Mouse (Mus musculus): ENCODE measurements around the gene Glyr1. TPM values are rescaled to one million over a fixed set of nuclear protein-coding genes. Genes with fewer than 3 reads are reported as not detected.

Gene Glyr1
- polyA plus RNA-seq, 1 experiment from 2014 or later: 91.3 TPM

DNA sequence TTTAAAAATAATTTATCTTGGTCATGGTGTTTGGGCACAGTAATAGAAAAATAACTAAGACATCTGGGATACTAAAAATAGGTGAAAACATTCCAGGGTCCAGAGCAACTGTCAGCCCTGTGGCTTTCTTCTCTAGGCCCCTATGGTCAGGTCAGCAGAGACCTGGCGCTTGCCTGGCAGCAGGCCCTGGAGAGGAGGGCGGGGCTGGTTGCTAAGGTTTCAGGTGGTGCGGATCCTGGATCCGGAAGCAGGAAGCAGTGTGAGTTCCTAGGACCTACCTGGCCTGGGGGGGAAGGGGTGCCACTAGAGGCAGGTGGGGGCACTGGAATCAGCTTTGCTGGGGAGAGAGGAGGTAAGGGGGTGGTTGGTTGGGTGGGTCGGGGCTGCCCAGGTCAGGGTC lies 42.6 kb downstream of the Glyr1 start, which contains the start of gene Smim22:
Gene Smim22 (plus strand): TSS at position 222 of the 400 bp plus-strand sequence.
- ATAC-seq (ENCODE audit: low read depth) (peak; percentile 67; the same call in 1 of the 2 replicates), DNase-seq (ENCODE audit: low spot score) (peak; percentile 34)
- Histone ChIP-seq H3K4me1 (ENCODE audit: control insufficient read depth, insufficient read depth, low read length) (no peaks in the 10 kb centered on the region), H3K9ac (ENCODE audit: low read depth, low read length) (no peak within 1 kb of the TSS; the same call in 1 of the 2 replicates), H3K4me3 (ENCODE audit: low read depth, low read length) (no peak within 1 kb of the TSS), H3K4me2 (ENCODE audit: low read depth, low read length) (0 out of 2 replicates have a peak within 1 kb of the TSS, but pooled peaks have one; percentile 15), H3K9me3 (ENCODE audit: control insufficient read depth, low read length) (no peaks in the 10 kb centered on the region), H3K36me3 (ENCODE audit: control insufficient read depth, insufficient read depth, low read length) (0 out of 2 replicates have a peak, but pooled peaks cover 4% of the 10 kb centered on the region), H3K27ac (replicated peaks; ENCODE audit: low read depth, low read length) (no peak within 1 kb of the TSS), H3K27me3 (replicated peaks; ENCODE audit: control insufficient read depth, insufficient read depth, low read length) (no peaks in the 10 kb centered on the region)
- WGBS: 44% methylated on average over 5 of the region's 5 CpGs

DNA sequence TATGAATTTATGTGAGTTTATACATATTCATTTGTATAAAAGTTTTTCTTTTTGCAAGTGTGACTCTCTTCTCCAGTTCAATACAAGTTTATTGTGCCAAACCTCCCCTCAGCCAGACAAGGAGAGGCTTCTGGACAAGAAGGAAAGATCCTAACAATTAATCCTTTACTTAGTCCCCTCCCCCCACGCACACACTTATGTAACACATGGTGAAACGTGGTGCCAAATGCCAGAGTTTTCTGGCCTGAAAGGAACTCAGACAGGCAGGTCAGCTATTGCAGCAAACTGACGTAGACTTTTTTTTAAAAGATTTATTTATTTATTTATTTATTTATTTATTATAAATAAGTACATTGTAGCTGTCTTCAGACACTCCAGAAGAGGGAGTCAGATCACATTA lies 49.1 kb downstream of the Glyr1 start:
- Histone ChIP-seq H3K4me3 (ENCODE audit: low read depth, low read length) (no peak overlapping the region), H3K9ac (ENCODE audit: low read depth, low read length) (no peak overlapping the region), H3K4me2 (ENCODE audit: low read depth, low read length) (no peak overlapping the region), H3K9me3 (ENCODE audit: control insufficient read depth, low read length) (no peaks in the 10 kb centered on the region), H3K27ac (replicated peaks; ENCODE audit: low read depth, low read length) (no peak overlapping the region), H3K4me1 (ENCODE audit: control insufficient read depth, insufficient read depth, low read length) (no peaks in the 10 kb centered on the region), H3K27me3 (replicated peaks; ENCODE audit: control insufficient read depth, insufficient read depth, low read length) (no peaks in the 10 kb centered on the region), H3K36me3 (ENCODE audit: control insufficient read depth, insufficient read depth, low read length) (no peaks in the 10 kb centered on the region)
- whole genome bisulfite sequencing: 60% methylated on average over 3 of the region's 3 CpGs
- ATAC-seq (ENCODE audit: low read depth) (no peak), DNase-seq (ENCODE audit: low spot score) (no peak)

DNA sequence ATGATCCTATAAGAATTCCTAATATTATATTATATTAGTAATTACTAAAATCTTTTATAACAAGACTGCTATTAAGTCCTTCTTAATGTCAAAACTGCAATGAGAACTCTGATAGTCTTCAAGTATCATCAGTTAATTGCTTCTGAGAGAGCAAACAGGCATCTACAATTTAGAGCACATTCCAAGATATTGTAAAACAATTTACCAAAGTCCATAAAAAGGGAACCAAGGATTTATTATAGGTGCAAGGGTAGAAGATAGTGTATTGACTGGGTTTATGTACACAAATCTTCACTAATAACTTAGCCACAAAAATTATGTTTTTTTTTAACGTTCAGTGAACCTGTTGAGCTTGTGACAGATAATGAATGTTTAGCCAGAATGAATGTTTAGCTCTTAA lies 50.7 kb downstream of the Glyr1 start:
- Histone ChIP-seq H3K4me2 (ENCODE audit: low read depth, low read length) (no peak overlapping the region), H3K27me3 (replicated peaks; ENCODE audit: control insufficient read depth, insufficient read depth, low read length) (no peaks in the 10 kb centered on the region), H3K9me3 (ENCODE audit: control insufficient read depth, low read length) (no peaks in the 10 kb centered on the region), H3K4me3 (ENCODE audit: low read depth, low read length) (no peak overlapping the region), H3K36me3 (ENCODE audit: control insufficient read depth, insufficient read depth, low read length) (no peaks in the 10 kb centered on the region), H3K9ac (ENCODE audit: low read depth, low read length) (no peak overlapping the region), H3K27ac (replicated peaks; ENCODE audit: low read depth, low read length) (no peak overlapping the region), H3K4me1 (ENCODE audit: control insufficient read depth, insufficient read depth, low read length) (no peaks in the 10 kb centered on the region)
- DNase-seq (ENCODE audit: low spot score) (no peak), ATAC-seq (ENCODE audit: low read depth) (no peak)
- WGBS: 82% methylated on average over 1 of the region's 1 CpGs

- Histone ChIP-seq H3K9me3 (ENCODE audit: control insufficient read depth, low read length) (no peaks in the 10 kb centered on the region), H3K4me1 (ENCODE audit: control insufficient read depth, insufficient read depth, low read length) (no peaks in the 10 kb centered on the region), H3K27ac (replicated peaks; ENCODE audit: low read depth, low read length) (no peak within 1 kb of the TSS), H3K9ac (ENCODE audit: low read depth, low read length) (no peak within 1 kb of the TSS), H3K27me3 (replicated peaks; ENCODE audit: control insufficient read depth, insufficient read depth, low read length) (no peaks in the 10 kb centered on the region), H3K36me3 (ENCODE audit: control insufficient read depth, insufficient read depth, low read length) (no peaks in the 10 kb centered on the region), H3K4me3 (ENCODE audit: low read depth, low read length) (no peak within 1 kb of the TSS), H3K4me2 (ENCODE audit: low read depth, low read length) (no peak within 1 kb of the TSS)
- ATAC-seq (ENCODE audit: low read depth) (no peak), DNase-seq (ENCODE audit: low spot score) (peak; percentile 13)
- WGBS: 28% methylated on average over 3 of the region's 3 CpGs
Measured at GRCm38 (mm10) chr16:4997553-4997952, 52.1 kb downstream of the Glyr1 start, which contains the start of gene Sept12. Gene Sept12 (minus strand): TSS chr16:4997852.

DNA sequence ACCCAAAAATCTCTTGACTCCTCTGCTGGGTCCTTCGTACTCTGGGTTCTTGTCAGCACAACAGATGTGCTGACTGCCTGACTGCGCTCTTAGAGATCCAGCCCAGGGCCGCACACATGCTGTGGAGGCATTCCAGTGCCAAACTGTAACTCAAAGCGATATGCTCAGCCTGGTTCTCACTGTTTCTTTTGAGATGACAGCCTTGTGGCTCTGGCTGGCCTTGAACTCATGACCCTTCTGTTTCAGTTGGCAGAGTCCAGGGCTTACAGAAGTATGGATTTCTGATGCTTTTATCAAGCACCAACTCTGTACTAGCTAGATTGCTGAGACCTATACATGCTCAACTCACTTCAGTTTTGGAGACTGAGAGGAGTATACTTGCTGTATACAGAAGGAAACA lies 56.4 kb downstream of the Glyr1 start:
- 72% methylated on average over 4 of the region's 4 CpGs for WGBS
- Histone ChIP-seq H3K36me3 (ENCODE audit: control insufficient read depth, insufficient read depth, low read length) (no peaks in the 10 kb centered on the region), H3K4me2 (ENCODE audit: low read depth, low read length) (no peak overlapping the region), H3K4me1 (ENCODE audit: control insufficient read depth, insufficient read depth, low read length) (no peaks in the 10 kb centered on the region), H3K9me3 (ENCODE audit: control insufficient read depth, low read length) (no peaks in the 10 kb centered on the region), H3K27me3 (replicated peaks; ENCODE audit: control insufficient read depth, insufficient read depth, low read length) (no peaks in the 10 kb centered on the region), H3K27ac (replicated peaks; ENCODE audit: low read depth, low read length) (no peak overlapping the region), H3K4me3 (ENCODE audit: low read depth, low read length) (no peak overlapping the region), H3K9ac (ENCODE audit: low read depth, low read length) (no peak overlapping the region)
- ATAC-seq (ENCODE audit: low read depth) (no peak), DNase-seq (ENCODE audit: low spot score) (no peak)

DNA sequence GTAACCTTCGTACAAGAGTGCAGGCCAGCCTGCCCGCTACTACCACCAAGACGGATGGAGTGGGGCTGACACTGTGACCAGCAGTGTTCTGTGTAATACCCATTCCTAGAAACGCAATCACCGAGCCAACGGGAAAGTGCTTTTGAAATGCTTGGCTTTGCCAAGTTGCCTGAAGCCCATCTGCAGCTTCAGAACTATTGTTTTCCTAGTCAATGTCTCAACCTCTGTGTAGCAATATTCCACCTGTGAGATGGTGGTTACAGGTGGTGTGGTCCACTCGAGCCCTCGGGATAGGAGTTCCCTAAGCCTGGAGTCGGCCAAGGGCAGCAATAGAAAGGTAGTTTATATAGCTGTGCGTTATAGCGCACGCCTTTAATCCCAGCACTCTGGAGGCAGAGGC lies 64.9 kb downstream of the Glyr1 start:
- ATAC-seq (ENCODE audit: low read depth) (no peak), DNase-seq (ENCODE audit: low spot score) (no peak)
- Histone ChIP-seq H3K27ac (replicated peaks; ENCODE audit: low read depth, low read length) (no peak overlapping the region), H3K9ac (ENCODE audit: low read depth, low read length) (no peak overlapping the region), H3K27me3 (replicated peaks; ENCODE audit: control insufficient read depth, insufficient read depth, low read length) (no peaks in the 10 kb centered on the region), H3K4me3 (ENCODE audit: low read depth, low read length) (no peak overlapping the region), H3K4me2 (ENCODE audit: low read depth, low read length) (no peak overlapping the region), H3K9me3 (ENCODE audit: control insufficient read depth, low read length) (no peaks in the 10 kb centered on the region), H3K36me3 (ENCODE audit: control insufficient read depth, insufficient read depth, low read length) (no peaks in the 10 kb centered on the region), H3K4me1 (ENCODE audit: control insufficient read depth, insufficient read depth, low read length) (no peaks in the 10 kb centered on the region)
- 91% methylated on average over 12 of the region's 12 CpGs for WGBS

DNA sequence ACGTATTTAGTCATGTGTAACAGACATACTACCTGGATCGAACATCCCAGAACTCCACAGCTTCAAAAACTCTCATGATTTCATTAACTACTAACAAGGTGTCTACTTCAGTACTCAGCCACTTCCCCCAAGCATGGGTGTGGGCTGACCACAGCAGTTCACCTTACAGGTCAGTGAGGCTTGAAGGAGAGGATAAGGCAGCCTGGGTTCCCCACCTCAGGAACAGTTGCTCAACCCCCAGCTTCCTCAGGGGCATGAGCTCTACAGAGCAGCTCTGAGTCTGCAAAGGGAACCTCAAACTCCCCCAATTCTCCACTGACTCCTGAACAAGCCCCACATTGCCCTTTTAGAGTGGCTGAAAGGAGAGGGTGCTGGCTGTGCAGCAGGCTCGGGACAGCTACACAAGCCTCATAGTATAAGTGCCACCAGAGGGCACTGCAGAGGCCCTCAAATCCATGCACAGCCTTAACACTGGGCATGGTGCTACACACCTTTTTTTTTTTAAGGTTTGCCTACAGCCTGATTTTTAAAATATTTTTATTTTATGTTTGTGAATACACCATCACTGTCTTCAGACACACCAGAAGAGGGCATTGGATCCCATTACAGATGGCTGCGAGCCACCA lies 69.8 kb downstream of the Glyr1 start:
- peak; percentile 38 for DNase-seq (ENCODE audit: low spot score)
- 74% methylated on average over 4 of the region's 4 CpGs for WGBS
- H3K4me2 ChIP-seq (ENCODE audit: low read depth, low read length): no peak overlapping the region

GRCm38 (mm10) chr16:4978275-4979051 lies 71.2 kb downstream of the Glyr1 start:
- no peak overlapping the region for H3K27ac ChIP-seq (replicated peaks; ENCODE audit: low read depth, low read length)
- no peaks in the 10 kb centered on the region for H3K36me3 ChIP-seq (ENCODE audit: control insufficient read depth, insufficient read depth, low read length)
- H3K9me3 ChIP-seq (ENCODE audit: control insufficient read depth, low read length): no peaks in the 10 kb centered on the region
- H3K9ac ChIP-seq (ENCODE audit: low read depth, low read length): no peak overlapping the region
- H3K27me3 ChIP-seq (replicated peaks; ENCODE audit: control insufficient read depth, insufficient read depth, low read length): no peaks in the 10 kb centered on the region
- H3K4me3 ChIP-seq (ENCODE audit: low read depth, low read length): no peak overlapping the region
- ATAC-seq (ENCODE audit: low read depth) (no peak), DNase-seq (ENCODE audit: low spot score) (no peak)
- no peak overlapping the region for H3K4me2 ChIP-seq (ENCODE audit: low read depth, low read length)
- no peaks in the 10 kb centered on the region for H3K4me1 ChIP-seq (ENCODE audit: control insufficient read depth, insufficient read depth, low read length)
- WGBS: 48% methylated on average over 5 of the region's 5 CpGs

More for the DNA sequence above, 69.8 kb downstream of the Glyr1 start:
- Histone ChIP-seq H3K4me3 (ENCODE audit: low read depth, low read length) (no peak overlapping the region), H3K36me3 (ENCODE audit: control insufficient read depth, insufficient read depth, low read length) (no peaks in the 10 kb centered on the region), H3K27ac (replicated peaks; ENCODE audit: low read depth, low read length) (no peak overlapping the region), H3K9ac (ENCODE audit: low read depth, low read length) (no peak overlapping the region), H3K9me3 (ENCODE audit: control insufficient read depth, low read length) (no peaks in the 10 kb centered on the region), H3K4me1 (ENCODE audit: control insufficient read depth, insufficient read depth, low read length) (no peaks in the 10 kb centered on the region), H3K27me3 (replicated peaks; ENCODE audit: control insufficient read depth, insufficient read depth, low read length) (no peaks in the 10 kb centered on the region)
- ATAC-seq (ENCODE audit: low read depth): peak; percentile 77; the same call in 1 of the 2 replicates

Measured in embryonic facial prominence, embryonic 14.5 days (tissue).